Comparison of ENCODE assay signal across 11 mouse cellular contexts in genomic region chr9:17152369-17152768, GRCm38 (mm10).
DNase-seq lines count a peak whose midpoint lies in the region; ATAC-seq lines count a peak whose summit lies in the region.
"Had no signal": no experiment of that assay in that cellular context is flagged by ENCODE, and none has a peak within 500 bp of the region (broad histone marks: within the 10 kb centered on the region; RNA-seq: fewer than 3 reads in every experiment).

No protein-coding gene starts in this region.

- no peak overlapping the region for H3K9ac ChIP-seq in embryonic facial prominence, embryonic 13.5 days
- no peak overlapping the region for H3K9ac ChIP-seq in kidney, embryonic 15.5 days

- DNase-seq in embryonic facial prominence, embryonic 10.5 days (ENCODE audit: low spot score) = no peak
- DNase-seq in kidney, adult 8-10 months = no peak
- peak; percentile 1 for DNase-seq in cerebellum, adult 8-10 months
- peak; percentile 1 to 36 for DNase-seq in layer of hippocampus, adult 18-20 months (ENCODE audit: low spot score in 2 of 2)
- no peak for DNase-seq in natural killer cell, adult 2 months (ENCODE audit: low spot score in 2 of 2)
- DNase-seq: gastrocnemius, postnatal 25 days; lung, postnatal 14 days had no signal

- no peaks in the 10 kb centered on the region for H3K9me3 ChIP-seq in embryonic facial prominence, embryonic 13.5 days
- no peaks in the 10 kb centered on the region for H3K9me3 ChIP-seq in embryonic facial prominence, embryonic 10.5 days
- no peaks in the 10 kb centered on the region for H3K9me3 ChIP-seq in kidney, embryonic 15.5 days (replicated peaks)

- H3K4me3 ChIP-seq in embryonic facial prominence, embryonic 13.5 days = no peak overlapping the region
- H3K4me3 ChIP-seq in embryonic facial prominence, embryonic 10.5 days = no peak overlapping the region
- H3K4me3 ChIP-seq in kidney, embryonic 15.5 days (replicated peaks) = no peak overlapping the region
- H3K4me3 ChIP-seq: erythroblast, embryonic 14.5 days had no signal

- no peaks in the 10 kb centered on the region for H3K36me3 ChIP-seq in embryonic facial prominence, embryonic 13.5 days
- no peaks in the 10 kb centered on the region for H3K36me3 ChIP-seq in embryonic facial prominence, embryonic 10.5 days (replicated peaks)
- no peaks in the 10 kb centered on the region for H3K36me3 ChIP-seq in kidney, embryonic 15.5 days

- no peaks in the 10 kb centered on the region for H3K4me1 ChIP-seq in embryonic facial prominence, embryonic 13.5 days
- H3K4me1 ChIP-seq in embryonic facial prominence, embryonic 10.5 days = no peaks in the 10 kb centered on the region
- H3K4me1 ChIP-seq in kidney, embryonic 15.5 days = peaks cover 3% of the 10 kb centered on the region; the same call in 1 of the 2 replicates

- 0 out of 2 replicates have a peak, but pooled peaks have one; percentile 15 for ATAC-seq in embryonic facial prominence, embryonic 13.5 days (ENCODE audit: insufficient number of reproducible peaks, insufficient read depth, low FRiP score, low TSS enrichment, low read depth)
- ATAC-seq in kidney, embryonic 15.5 days (replicated peaks; ENCODE audit: low FRiP score) = peak; percentile 59
- ATAC-seq in activated CD4-positive, CD25-positive, alpha-beta regulatory T cell, adult 4 months = no peak

- 75% methylated on average over 1 of the region's 1 CpGs for WGBS in embryonic facial prominence, embryonic 13.5 days
- 79% methylated on average over 1 of the region's 1 CpGs for WGBS in embryonic facial prominence, embryonic 10.5 days
- 50% methylated on average over 1 of the region's 1 CpGs for WGBS in kidney, embryonic 15.5 days

- H3K27me3 ChIP-seq in embryonic facial prominence, embryonic 13.5 days = no peaks in the 10 kb centered on the region
- H3K27me3 ChIP-seq in embryonic facial prominence, embryonic 10.5 days (replicated peaks; ENCODE audit: low read depth, poor library complexity, severe bottlenecking) = no peaks in the 10 kb centered on the region
- no peaks in the 10 kb centered on the region for H3K27me3 ChIP-seq in kidney, embryonic 15.5 days

- no peak overlapping the region for H3K27ac ChIP-seq in embryonic facial prominence, embryonic 13.5 days
- no peak overlapping the region for H3K27ac ChIP-seq in embryonic facial prominence, embryonic 10.5 days (replicated peaks)
- H3K27ac ChIP-seq in kidney, embryonic 15.5 days = no peak overlapping the region

- H3K4me2 ChIP-seq in embryonic facial prominence, embryonic 13.5 days = no peak overlapping the region
- H3K4me2 ChIP-seq in kidney, embryonic 15.5 days = no peak overlapping the region

Comparison
In these comparisons a context has a peak if more than half of its experiments do, and no peak if none do; other contexts are left out.
1. DNase-seq: peak in cerebellum, adult 8-10 months (single experiment) and layer of hippocampus, adult 18-20 months (2 of 2); none in embryonic facial prominence, embryonic 10.5 days (single experiment), kidney, adult 8-10 months (0 of 2) and natural killer cell, adult 2 months (0 of 2).